8 mouse cellular contexts compared by ENCODE assay signal in the genomic region with DNA sequence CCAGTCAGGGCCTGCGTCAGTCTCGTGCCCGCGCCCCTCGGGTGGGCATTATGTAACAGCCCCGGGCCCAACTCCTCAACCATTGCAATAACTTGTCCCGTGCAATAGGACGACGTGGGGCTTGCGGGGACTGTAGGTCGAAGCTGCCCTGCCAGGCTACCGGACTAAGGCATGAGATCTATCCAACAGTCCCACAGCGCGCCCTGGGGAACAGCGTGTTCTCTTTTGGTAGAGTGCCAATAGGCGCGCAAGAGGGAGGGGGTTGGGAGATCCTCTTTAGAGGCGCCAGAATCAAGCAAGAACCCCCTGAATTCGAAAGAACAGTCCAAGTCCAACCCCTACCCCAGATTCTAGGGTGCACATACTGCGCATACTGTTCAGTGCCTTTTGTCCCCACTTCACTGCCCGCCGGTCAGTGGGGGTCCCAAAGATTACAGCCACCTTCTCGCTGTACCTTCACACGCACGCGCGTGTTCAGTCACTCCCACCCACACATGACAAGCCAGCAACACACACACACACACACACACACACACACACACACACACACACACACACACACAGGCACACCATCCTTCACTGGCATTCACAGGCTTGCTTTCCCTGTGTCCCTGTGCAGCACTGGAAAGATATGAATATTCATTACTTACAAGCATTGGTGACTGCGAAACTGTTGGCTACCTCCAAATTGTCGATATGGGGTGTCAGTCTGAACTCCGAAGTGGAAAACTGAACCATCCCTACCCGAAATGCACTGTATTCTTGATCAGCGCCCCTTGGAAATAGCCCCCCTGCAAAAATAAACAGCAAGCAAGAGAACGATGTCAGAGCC. TPM values are rescaled to one million over a fixed set of nuclear protein-coding genes. Genes with fewer than 3 reads are reported as not detected.
A peak's percentile ranks its signal among the peaks of the same experiment; 100 is the strongest.
DNase-seq lines count a peak whose midpoint lies in the region; ATAC-seq and TF ChIP-seq lines count a peak whose summit lies in the region.

No protein-coding gene starts in this region.

- H3K27me3 ChIP-seq in forebrain, embryonic 13.5 days = no peaks in the 10 kb centered on the region
- peaks cover 27% of the 10 kb centered on the region for H3K27me3 ChIP-seq in liver, postnatal 0 days (ENCODE audit: insufficient read depth, low read length)

- H3K4me3 ChIP-seq in forebrain, embryonic 13.5 days = peak overlapping the region; percentile 59
- no peak overlapping the region for H3K4me3 ChIP-seq in liver, postnatal 0 days (ENCODE audit: low read depth, low read length)

- H3K9ac ChIP-seq in forebrain, embryonic 13.5 days = peak overlapping the region; percentile 88
- H3K9ac ChIP-seq in liver, postnatal 0 days (replicated peaks) = no peak overlapping the region

- H3K4me1 ChIP-seq in forebrain, embryonic 13.5 days = peaks cover 28% of the 10 kb centered on the region
- H3K4me1 ChIP-seq in liver, postnatal 0 days (ENCODE audit: insufficient read depth) = 0 out of 2 replicates have a peak, but pooled peaks cover 6% of the 10 kb centered on the region

- peak overlapping the region; percentile 78 for H3K4me2 ChIP-seq in forebrain, embryonic 13.5 days
- peak overlapping the region; percentile 32; the same call in 1 of the 2 replicates for H3K4me2 ChIP-seq in liver, postnatal 0 days (ENCODE audit: low read depth, low read length)

- no peaks in the 10 kb centered on the region for H3K9me3 ChIP-seq in forebrain, embryonic 13.5 days (replicated peaks)
- no peaks in the 10 kb centered on the region for H3K9me3 ChIP-seq in liver, postnatal 0 days (ENCODE audit: low read length)

- TF ChIP-seq CTCF in liver, postnatal 0 days (IDR thresholded peaks at IDR 0.05; ENCODE audit: low read depth) = no peak

- 1% methylated on average over 33 of the region's 33 CpGs for WGBS in forebrain, embryonic 13.5 days
- WGBS in liver, postnatal 0 days (ENCODE audit: insufficient replicate concordance) = 12% methylated on average over 33 of the region's 33 CpGs

- no peak for TF ChIP-seq EP300 in liver, postnatal 0 days (IDR thresholded peaks at IDR 0.05; ENCODE audit: low read depth)

- DNase-seq in layer of hippocampus, adult 11-12 months (ENCODE audit: low spot score) = peak; percentile 73
- no peak for DNase-seq in layer of hippocampus, adult 9-10 months (ENCODE audit: low spot score)
- DNase-seq in cerebellum, adult 11 months = peak; percentile 77
- peak; percentile 68 to 82 for DNase-seq in layer of hippocampus, adult 18-20 months (ENCODE audit: low spot score in 2 of 2)
- peak; percentile 14 for DNase-seq in liver, postnatal 0 days
- DNase-seq in right cerebral cortex, postnatal 36 days (ENCODE audit: low spot score in 2 of 2) = peak; percentile 56 to 62
- no peak for DNase-seq in urinary bladder, postnatal 10 days (ENCODE audit: low spot score)

- H3K36me3 ChIP-seq in forebrain, embryonic 13.5 days (ENCODE audit: poor library complexity, severe bottlenecking) = no peaks in the 10 kb centered on the region
- H3K36me3 ChIP-seq in liver, postnatal 0 days (replicated peaks; ENCODE audit: insufficient read depth, low read length) = no peaks in the 10 kb centered on the region

- H3K27ac ChIP-seq in forebrain, embryonic 13.5 days = peak overlapping the region; percentile 93
- no peak overlapping the region for H3K27ac ChIP-seq in liver, postnatal 0 days (ENCODE audit: low read depth)

- ATAC-seq in forebrain, embryonic 13.5 days = peak; percentile 61
- no peak for ATAC-seq in liver, postnatal 0 days

RNA-seq across cellular contexts. Expression of a gene that starts 1.4 kb away (rescaled TPM):
- polyA plus RNA-seq in forebrain, embryonic 13.5 days (2015; fragmentation: Nextera tagmentation; extraction: Ambion mirVana) = 94.4 and 98.4 TPM in 2 replicates
- 100 to 1,000 TPM; 619 to 678 TPM for total RNA-seq in layer of hippocampus, adult 18-20 months (2021)
- polyA plus RNA-seq in liver, postnatal 0 days (2015; fragmentation: Nextera tagmentation; extraction: Ambion mirVana) = not detected in 2 replicates

Comparison
In these comparisons a context has a peak if more than half of its experiments do, and no peak if none do; other contexts are left out.
1. DNase-seq: peak in layer of hippocampus, adult 11-12 months (single experiment), cerebellum, adult 11 months (single experiment), layer of hippocampus, adult 18-20 months (2 of 2), liver, postnatal 0 days (single experiment) and right cerebral cortex, postnatal 36 days (2 of 2); none in layer of hippocampus, adult 9-10 months (single experiment) and urinary bladder, postnatal 10 days (single experiment).
2. RNA of a gene that starts 1.4 kb away (polyA plus RNA-seq): 94.4 to 98.4 TPM in forebrain, embryonic 13.5 days; not detected in liver, postnatal 0 days; every median in the first group is over 10 times any median in the second.